Mouse (Mus musculus): Measurements from ENCODE around the gene 4933411K16Rik. TPM values are rescaled to one million over a fixed set of nuclear protein-coding genes. Genes with fewer than 3 reads are reported as not detected.

Gene 4933411K16Rik
- polyA plus RNA-seq (2015; fragmentation: Nextera tagmentation; extraction: Ambion mirVana), result not detected in 2 replicates

DNA sequence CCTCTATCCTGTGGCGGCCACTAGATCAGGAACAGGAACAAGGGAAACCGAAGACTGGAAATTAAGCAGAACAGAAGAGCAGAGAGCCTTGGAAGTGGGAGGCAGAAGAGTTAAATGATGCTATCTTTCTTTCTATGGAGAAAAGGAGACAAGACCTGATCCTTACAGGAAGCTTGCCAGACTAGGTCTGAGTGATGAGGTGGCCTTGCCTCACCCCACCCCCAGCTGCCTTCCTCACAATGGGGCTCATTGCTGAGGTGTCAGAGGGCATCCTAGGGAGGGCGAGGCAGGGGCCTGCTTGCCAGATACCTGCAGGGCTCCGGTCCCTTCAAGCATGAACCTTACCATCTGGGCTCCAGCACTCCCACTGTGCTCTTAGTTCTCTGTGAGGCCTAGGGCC is at the start of gene 4933411K16Rik:
Gene 4933411K16Rik (plus strand): TSS at position 301 of the 400 bp plus-strand sequence.
- DNase-seq (ENCODE audit: low spot score) (no peak), ATAC-seq (ENCODE audit: low FRiP score, low TSS enrichment) (0 out of 2 replicates have a peak, but pooled peaks have one; percentile 32)
- H3K9me3 ChIP-seq (ENCODE audit: control insufficient read depth, low read length), result no peaks in the 10 kb centered on the region
- no peaks in the 10 kb centered on the region for H3K27me3 ChIP-seq (ENCODE audit: control insufficient read depth, insufficient read depth, low read length)
- H3K36me3 ChIP-seq (ENCODE audit: control insufficient read depth, insufficient read depth, low read length), result no peaks in the 10 kb centered on the region
- H3K4me2 ChIP-seq (replicated peaks; ENCODE audit: low read depth), result no peak within 1 kb of the TSS
- TF ChIP-seq CTCF (IDR thresholded peaks at IDR 0.05; ENCODE audit: low read depth) (no peak), EP300 (optimal IDR thresholded peaks at IDR 0.05) (no peak)
- no peak within 1 kb of the TSS for H3K4me3 ChIP-seq (ENCODE audit: low read depth, low read length)
- no peak within 1 kb of the TSS for H3K9ac ChIP-seq (ENCODE audit: low read length)
- no peak within 1 kb of the TSS for H3K27ac ChIP-seq (replicated peaks)
- no peaks in the 10 kb centered on the region for H3K4me1 ChIP-seq (replicated peaks; ENCODE audit: control insufficient read depth, insufficient read depth)
- 70% methylated on average over 4 of the region's 4 CpGs for WGBS

DNA sequence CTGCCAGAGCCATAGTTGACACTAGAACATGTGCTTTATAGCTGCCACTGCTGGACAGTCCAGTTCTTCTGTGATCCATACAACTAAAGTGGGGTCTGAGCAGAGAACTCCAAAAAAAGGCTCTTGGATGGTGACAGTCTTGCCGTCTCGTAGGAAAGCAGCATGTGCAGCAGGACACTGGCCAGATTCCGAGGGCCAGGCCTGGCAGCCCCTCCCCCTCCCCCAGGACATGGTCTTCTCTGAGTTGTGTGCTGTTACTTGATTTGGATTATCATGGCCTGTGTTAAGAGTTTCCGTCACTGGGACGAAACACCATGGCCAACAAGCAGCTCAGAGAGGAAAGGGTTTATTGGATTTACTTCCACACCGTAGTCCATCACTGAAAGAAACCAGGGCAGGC is 47.8 kb upstream of the 4933411K16Rik start:
- TF ChIP-seq CTCF (IDR thresholded peaks at IDR 0.05; ENCODE audit: low read depth) (no peak), EP300 (optimal IDR thresholded peaks at IDR 0.05) (no peak)
- 52% methylated on average over 6 of the region's 6 CpGs for WGBS
- Histone ChIP-seq H3K4me3 (ENCODE audit: low read depth, low read length) (no peak overlapping the region), H3K4me1 (replicated peaks; ENCODE audit: control insufficient read depth, insufficient read depth) (peaks cover 5% of the 10 kb centered on the region; the same call in 1 of the 2 replicates), H3K9ac (ENCODE audit: low read length) (peak overlapping the region; percentile 43; the same call in 1 of the 2 replicates), H3K4me2 (replicated peaks; ENCODE audit: low read depth) (no peak overlapping the region), H3K9me3 (ENCODE audit: control insufficient read depth, low read length) (no peaks in the 10 kb centered on the region), H3K27ac (replicated peaks) (no peak overlapping the region; the same call in 1 of the 2 replicates), H3K36me3 (ENCODE audit: control insufficient read depth, insufficient read depth, low read length) (no peaks in the 10 kb centered on the region), H3K27me3 (ENCODE audit: control insufficient read depth, insufficient read depth, low read length) (no peaks in the 10 kb centered on the region)
- no peak for ATAC-seq (ENCODE audit: low FRiP score, low TSS enrichment)
- no peak for DNase-seq (ENCODE audit: low spot score)

DNA sequence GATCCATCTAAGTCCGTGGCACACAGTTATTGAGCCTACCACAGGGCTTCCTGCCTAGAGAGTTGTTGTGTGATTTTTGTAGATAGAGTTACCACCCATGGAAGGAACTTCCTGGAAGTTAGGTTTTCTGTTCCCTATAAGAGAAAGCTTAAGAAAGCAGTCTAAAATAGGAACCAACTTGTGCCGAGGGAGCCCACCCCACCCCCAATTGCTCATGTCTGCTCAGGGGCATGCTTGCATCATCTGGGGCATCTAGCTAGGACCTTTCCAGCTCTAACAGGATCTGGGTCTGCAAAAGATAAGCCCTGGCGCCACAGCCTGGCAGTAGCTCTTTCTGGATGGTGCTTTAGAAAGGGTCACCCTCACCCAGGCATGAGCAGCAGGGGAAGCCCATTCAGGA is 46.4 kb upstream of the 4933411K16Rik start:
- DNase-seq (ENCODE audit: low spot score) (no peak), ATAC-seq (ENCODE audit: low FRiP score, low TSS enrichment) (no peak)
- no peak for TF ChIP-seq CTCF (IDR thresholded peaks at IDR 0.05; ENCODE audit: low read depth)
- TF ChIP-seq EP300 (optimal IDR thresholded peaks at IDR 0.05), result no peak
- H3K9me3 ChIP-seq (ENCODE audit: control insufficient read depth, low read length), result no peaks in the 10 kb centered on the region
- H3K27me3 ChIP-seq (ENCODE audit: control insufficient read depth, insufficient read depth, low read length), result no peaks in the 10 kb centered on the region
- 55% methylated on average over 3 of the region's 3 CpGs for WGBS
- H3K4me1 ChIP-seq (replicated peaks; ENCODE audit: control insufficient read depth, insufficient read depth), result 0 out of 2 replicates have a peak, but pooled peaks cover 5% of the 10 kb centered on the region
- H3K27ac ChIP-seq (replicated peaks), result no peak overlapping the region
- H3K36me3 ChIP-seq (ENCODE audit: control insufficient read depth, insufficient read depth, low read length), result no peaks in the 10 kb centered on the region
- H3K9ac ChIP-seq (ENCODE audit: low read length), result no peak overlapping the region
- no peak overlapping the region for H3K4me3 ChIP-seq (ENCODE audit: low read depth, low read length)
- no peak overlapping the region for H3K4me2 ChIP-seq (replicated peaks; ENCODE audit: low read depth)

DNA sequence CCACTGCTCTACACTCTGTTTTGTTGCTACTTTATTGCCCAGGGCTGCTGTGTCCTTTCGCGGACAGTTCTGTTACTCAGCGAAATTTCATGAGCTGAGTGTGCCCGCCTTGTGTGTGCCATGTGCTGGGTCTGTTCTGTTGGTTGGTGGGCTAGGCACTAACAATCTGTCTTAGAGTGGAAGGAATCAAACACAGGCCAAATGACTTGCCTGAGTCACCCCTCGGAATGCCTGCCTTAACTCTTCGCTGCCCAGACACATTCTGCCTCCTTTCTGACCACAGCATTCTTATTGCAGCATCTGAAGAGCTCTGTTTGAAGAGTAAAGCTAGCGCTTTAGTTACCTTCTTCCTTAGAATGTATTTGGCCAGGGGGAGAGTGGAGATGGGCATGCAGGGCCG is 45.5 kb upstream of the 4933411K16Rik start:
- H3K4me3 ChIP-seq (ENCODE audit: low read depth, low read length), result no peak overlapping the region
- TF ChIP-seq EP300 (optimal IDR thresholded peaks at IDR 0.05) (no peak), CTCF (IDR thresholded peaks at IDR 0.05; ENCODE audit: low read depth) (no peak)
- H3K9me3 ChIP-seq (ENCODE audit: control insufficient read depth, low read length), result no peaks in the 10 kb centered on the region
- no peak for ATAC-seq (ENCODE audit: low FRiP score, low TSS enrichment)
- DNase-seq (ENCODE audit: low spot score), result no peak
- H3K9ac ChIP-seq (ENCODE audit: low read length), result no peak overlapping the region
- no peaks in the 10 kb centered on the region for H3K4me1 ChIP-seq (replicated peaks; ENCODE audit: control insufficient read depth, insufficient read depth)
- no peaks in the 10 kb centered on the region for H3K27me3 ChIP-seq (ENCODE audit: control insufficient read depth, insufficient read depth, low read length)
- 61% methylated on average over 8 of the region's 8 CpGs for WGBS
- H3K4me2 ChIP-seq (replicated peaks; ENCODE audit: low read depth), result no peak overlapping the region
- no peak overlapping the region for H3K27ac ChIP-seq (replicated peaks)
- no peaks in the 10 kb centered on the region for H3K36me3 ChIP-seq (ENCODE audit: control insufficient read depth, insufficient read depth, low read length)

DNA sequence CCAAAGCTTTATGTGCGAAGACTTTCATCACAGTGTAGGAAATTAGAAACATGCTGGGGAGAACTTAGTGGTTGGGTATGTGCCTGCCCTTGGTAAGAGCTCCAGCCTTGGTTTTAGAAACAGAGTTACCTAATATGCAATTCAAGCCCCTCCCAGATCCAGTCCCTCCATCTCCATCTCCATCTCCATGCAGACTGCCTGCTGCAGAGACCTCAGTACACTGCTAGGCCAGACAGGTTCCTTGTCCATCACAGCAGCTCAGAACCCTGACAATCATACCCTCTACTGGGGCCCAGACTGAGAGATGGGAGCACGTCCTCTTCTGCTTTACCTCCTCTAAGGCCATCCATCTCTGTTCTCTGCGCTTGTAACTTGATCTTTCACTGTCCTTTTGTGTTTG is 43.5 kb upstream of the 4933411K16Rik start:
- Histone ChIP-seq H3K4me2 (replicated peaks; ENCODE audit: low read depth) (no peak overlapping the region), H3K36me3 (ENCODE audit: control insufficient read depth, insufficient read depth, low read length) (no peaks in the 10 kb centered on the region), H3K27ac (replicated peaks) (no peak overlapping the region), H3K27me3 (ENCODE audit: control insufficient read depth, insufficient read depth, low read length) (no peaks in the 10 kb centered on the region), H3K9ac (ENCODE audit: low read length) (no peak overlapping the region), H3K9me3 (ENCODE audit: control insufficient read depth, low read length) (no peaks in the 10 kb centered on the region), H3K4me3 (ENCODE audit: low read depth, low read length) (no peak overlapping the region), H3K4me1 (replicated peaks; ENCODE audit: control insufficient read depth, insufficient read depth) (no peaks in the 10 kb centered on the region)
- no peak for TF ChIP-seq CTCF (IDR thresholded peaks at IDR 0.05; ENCODE audit: low read depth)
- DNase-seq (ENCODE audit: low spot score) (no peak), ATAC-seq (ENCODE audit: low FRiP score, low TSS enrichment) (no peak)
- 66% methylated on average over 3 of the region's 3 CpGs for WGBS

DNA sequence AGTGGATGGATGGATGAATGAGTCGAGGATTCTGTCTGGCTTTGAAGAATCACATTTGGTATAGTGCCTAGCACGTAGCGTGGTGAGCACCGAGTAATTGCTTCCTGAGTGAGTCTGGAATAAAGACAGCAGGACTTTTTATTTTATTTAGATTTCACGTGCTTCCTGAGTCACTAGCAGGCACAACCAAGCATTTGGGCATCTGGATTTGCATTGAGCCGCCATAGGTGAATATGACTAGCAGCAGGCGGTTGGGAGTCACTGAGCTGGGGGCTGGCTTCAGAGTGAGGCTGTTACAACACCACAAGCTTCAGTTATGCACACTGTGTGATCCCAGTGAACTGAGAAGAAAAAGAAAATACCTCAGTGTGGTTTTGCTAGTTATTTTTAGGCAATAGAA is 43.0 kb upstream of the 4933411K16Rik start:
- no peak overlapping the region for H3K9ac ChIP-seq (ENCODE audit: low read length)
- no peaks in the 10 kb centered on the region for H3K27me3 ChIP-seq (ENCODE audit: control insufficient read depth, insufficient read depth, low read length)
- no peak for ATAC-seq (ENCODE audit: low FRiP score, low TSS enrichment)
- H3K4me3 ChIP-seq (ENCODE audit: low read depth, low read length), result no peak overlapping the region
- H3K4me2 ChIP-seq (replicated peaks; ENCODE audit: low read depth), result no peak overlapping the region
- no peaks in the 10 kb centered on the region for H3K4me1 ChIP-seq (replicated peaks; ENCODE audit: control insufficient read depth, insufficient read depth)
- DNase-seq (ENCODE audit: low spot score), result no peak
- H3K27ac ChIP-seq (replicated peaks), result no peak overlapping the region
- TF ChIP-seq CTCF (IDR thresholded peaks at IDR 0.05; ENCODE audit: low read depth), result no peak
- TF ChIP-seq EP300 (optimal IDR thresholded peaks at IDR 0.05), result no peak
- H3K36me3 ChIP-seq (ENCODE audit: control insufficient read depth, insufficient read depth, low read length), result no peaks in the 10 kb centered on the region
- WGBS, result 35% methylated on average over 7 of the region's 7 CpGs
- H3K9me3 ChIP-seq (ENCODE audit: control insufficient read depth, low read length), result no peaks in the 10 kb centered on the region

Data from stomach, postnatal 0 days (tissue).